Mouse (Mus musculus): ENCODE measurements around the gene Kdm6a. TPM values are rescaled to one million over a fixed set of nuclear protein-coding genes. Genes with fewer than 3 reads are reported as not detected.

Gene Kdm6a
- polyA plus RNA-seq, 1 experiment from 2014 or later: 24.2 TPM

GRCm38 (mm10) chrX:18179492-18179891 is 17.1 kb downstream of the Kdm6a start:
- Histone ChIP-seq H3K4me3 (no peak overlapping the region), H3K9ac (no peak overlapping the region), H3K27me3 (no peaks in the 10 kb centered on the region), H3K9me3 (no peaks in the 10 kb centered on the region), H3K4me2 (no peak overlapping the region), H3K4me1 (no peaks in the 10 kb centered on the region), H3K27ac (no peak overlapping the region), H3K36me3 (no peaks in the 10 kb centered on the region)
- WGBS: 87% methylated on average over 1 of the region's 1 CpGs
- no peak for ATAC-seq (ENCODE audit: insufficient number of reproducible peaks, insufficient read depth, low FRiP score, low TSS enrichment, low read depth)

GRCm38 (mm10) chrX:18187203-18187602 is 24.8 kb downstream of the Kdm6a start:
- H3K4me3 ChIP-seq: no peak overlapping the region
- H3K4me2 ChIP-seq: no peak overlapping the region
- H3K36me3 ChIP-seq: no peaks in the 10 kb centered on the region
- H3K9ac ChIP-seq: no peak overlapping the region
- no peaks in the 10 kb centered on the region for H3K4me1 ChIP-seq
- ATAC-seq (ENCODE audit: insufficient number of reproducible peaks, insufficient read depth, low FRiP score, low TSS enrichment, low read depth): no peak
- no peaks in the 10 kb centered on the region for H3K27me3 ChIP-seq
- no peaks in the 10 kb centered on the region for H3K9me3 ChIP-seq
- H3K27ac ChIP-seq: no peak overlapping the region

GRCm38 (mm10) chrX:18188293-18188692 is 25.9 kb downstream of the Kdm6a start:
- Histone ChIP-seq H3K4me1 (no peaks in the 10 kb centered on the region), H3K27ac (no peak overlapping the region), H3K4me3 (no peak overlapping the region), H3K4me2 (no peak overlapping the region), H3K36me3 (no peaks in the 10 kb centered on the region), H3K27me3 (no peaks in the 10 kb centered on the region), H3K9ac (no peak overlapping the region), H3K9me3 (no peaks in the 10 kb centered on the region)
- 90% methylated on average over 2 of the region's 2 CpGs for WGBS
- no peak for ATAC-seq (ENCODE audit: insufficient number of reproducible peaks, insufficient read depth, low FRiP score, low TSS enrichment, low read depth)

- H3K9me3 ChIP-seq: no peaks in the 10 kb centered on the region
- H3K4me3 ChIP-seq: no peak overlapping the region
- no peaks in the 10 kb centered on the region for H3K4me1 ChIP-seq
- ATAC-seq (ENCODE audit: insufficient number of reproducible peaks, insufficient read depth, low FRiP score, low TSS enrichment, low read depth): no peak
- WGBS: 81% methylated on average over 1 of the region's 1 CpGs
- H3K36me3 ChIP-seq: peaks cover 12% of the 10 kb centered on the region
- H3K4me2 ChIP-seq: no peak overlapping the region
- H3K27me3 ChIP-seq: no peaks in the 10 kb centered on the region
- H3K27ac ChIP-seq: no peak overlapping the region
- H3K9ac ChIP-seq: no peak overlapping the region
These were observed 77.2 kb downstream of the Kdm6a start for GRCm38 (mm10) chrX:18239572-18239971.

- ATAC-seq (ENCODE audit: insufficient number of reproducible peaks, insufficient read depth, low FRiP score, low TSS enrichment, low read depth): no peak
- WGBS: 93% methylated on average over 4 of the region's 4 CpGs
- no peak overlapping the region for H3K9ac ChIP-seq
- no peak overlapping the region for H3K4me3 ChIP-seq
- no peaks in the 10 kb centered on the region for H3K27me3 ChIP-seq
- H3K27ac ChIP-seq: no peak overlapping the region
- peaks cover 14% of the 10 kb centered on the region for H3K36me3 ChIP-seq
- no peaks in the 10 kb centered on the region for H3K9me3 ChIP-seq
- H3K4me1 ChIP-seq: no peaks in the 10 kb centered on the region
- H3K4me2 ChIP-seq: no peak overlapping the region
These were observed 88.2 kb downstream of the Kdm6a start for GRCm38 (mm10) chrX:18250621-18251020.

- Histone ChIP-seq H3K27ac (no peak overlapping the region), H3K9me3 (no peaks in the 10 kb centered on the region), H3K9ac (no peak overlapping the region), H3K27me3 (no peaks in the 10 kb centered on the region), H3K36me3 (peaks cover 22% of the 10 kb centered on the region), H3K4me2 (no peak overlapping the region), H3K4me1 (no peaks in the 10 kb centered on the region), H3K4me3 (no peak overlapping the region)
- 46% methylated on average over 4 of the region's 4 CpGs for WGBS
- no peak for ATAC-seq (ENCODE audit: insufficient number of reproducible peaks, insufficient read depth, low FRiP score, low TSS enrichment, low read depth)
These were observed 92.4 kb downstream of the Kdm6a start for GRCm38 (mm10) chrX:18254767-18255166.

- Histone ChIP-seq H3K27ac (no peak overlapping the region), H3K4me1 (no peaks in the 10 kb centered on the region), H3K9me3 (no peaks in the 10 kb centered on the region), H3K4me2 (no peak overlapping the region), H3K9ac (no peak overlapping the region), H3K36me3 (peaks cover 18% of the 10 kb centered on the region), H3K4me3 (no peak overlapping the region), H3K27me3 (no peaks in the 10 kb centered on the region)
- no peak for ATAC-seq (ENCODE audit: insufficient number of reproducible peaks, insufficient read depth, low FRiP score, low TSS enrichment, low read depth)
- 90% methylated on average over 8 of the region's 8 CpGs for WGBS
These were observed 95.9 kb downstream of the Kdm6a start for GRCm38 (mm10) chrX:18258238-18258809.

- Histone ChIP-seq H3K4me1 (no peaks in the 10 kb centered on the region), H3K9me3 (no peaks in the 10 kb centered on the region), H3K27me3 (no peaks in the 10 kb centered on the region), H3K27ac (no peak overlapping the region), H3K4me3 (no peak overlapping the region), H3K36me3 (peaks cover 6% of the 10 kb centered on the region), H3K4me2 (no peak overlapping the region), H3K9ac (no peak overlapping the region)
- 89% methylated on average over 5 of the region's 5 CpGs for WGBS
- no peak for ATAC-seq (ENCODE audit: insufficient number of reproducible peaks, insufficient read depth, low FRiP score, low TSS enrichment, low read depth)
These were observed 116.2 kb downstream of the Kdm6a start for GRCm38 (mm10) chrX:18278561-18278960.

GRCm38 (mm10) chrX:18280134-18280533 is 117.8 kb downstream of the Kdm6a start:
- Histone ChIP-seq H3K36me3 (peaks cover 6% of the 10 kb centered on the region), H3K4me2 (no peak overlapping the region), H3K4me3 (no peak overlapping the region), H3K27me3 (no peaks in the 10 kb centered on the region), H3K4me1 (no peaks in the 10 kb centered on the region), H3K9ac (no peak overlapping the region), H3K9me3 (no peaks in the 10 kb centered on the region), H3K27ac (no peak overlapping the region)
- no peak for ATAC-seq (ENCODE audit: insufficient number of reproducible peaks, insufficient read depth, low FRiP score, low TSS enrichment, low read depth)

Other genes starting within 250 kb of the Kdm6a start
- not detected in 2 replicates for gene Dusp21, start 16.7 kb upstream of the Kdm6a start, polyA plus RNA-seq (2015; fragmentation: Nextera tagmentation; extraction: Ambion mirVana)

All from embryonic facial prominence, embryonic 13.5 days (tissue).